Mouse (Mus musculus) heart, postnatal 0 days (tissue): Measurements from ENCODE around the gene Pkig.

Experiments
- CTCF ChIP-seq: IDR thresholded peaks from 2 replicates; pipeline ENCODE4 v1.5.1; 2016; ENCODE audit warnings: antibody characterized with exemption, control low read depth, low read depth
- EP300 ChIP-seq: IDR thresholded peaks from 2 replicates; pipeline ENCODE4 v1.6.1; 2016; ENCODE audit warnings: antibody characterized with exemption, low read depth

DNA sequence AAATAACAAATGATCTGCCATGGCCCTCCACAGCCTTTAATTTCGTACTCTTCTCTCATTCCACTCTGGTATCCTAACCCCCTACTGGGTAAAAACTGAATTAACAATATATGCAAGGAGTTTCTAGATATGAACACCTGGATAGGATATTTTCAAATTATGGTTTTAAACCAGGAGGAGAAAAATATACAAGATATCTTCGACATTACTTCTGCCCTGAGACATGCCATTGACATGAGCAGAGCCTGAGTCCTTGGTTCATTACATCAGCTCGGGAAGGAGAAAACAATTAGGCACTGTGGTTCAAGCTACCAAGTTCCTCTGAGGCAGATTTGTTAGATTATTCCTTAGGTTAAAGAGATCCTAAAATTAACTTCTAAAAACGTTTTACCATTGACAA lies 14.1 kb upstream of the Pkig start:
- TF ChIP-seq CTCF (no peak), EP300 (no peak)
